10 mouse cellular contexts compared by ENCODE assay signal in genomic region chr13:39350668-39351067, GRCm38 (mm10).
A peak's percentile ranks its signal among the peaks of the same experiment; 100 is the strongest.
DNase-seq lines count a peak whose midpoint lies in the region; ATAC-seq and TF ChIP-seq lines count a peak whose summit lies in the region.
"Had no signal": no experiment of that assay in that cellular context is flagged by ENCODE, and none has a peak within 500 bp of the region (broad histone marks: within the 10 kb centered on the region; RNA-seq: fewer than 3 reads in every experiment).

No protein-coding gene starts in this region.

- no peak overlapping the region for H3K4me3 ChIP-seq in forebrain, postnatal 0 days (ENCODE audit: low read depth, low read length)
- H3K4me3 ChIP-seq: midbrain, embryonic 12.5 days had no signal

- peak; percentile 12 to 19 for DNase-seq in left cerebral cortex, adult 18-20 months (ENCODE audit: low spot score in 2 of 2)
- no peak for DNase-seq in left cerebral cortex, adult 11 months (ENCODE audit: low spot score)
- DNase-seq in forebrain, postnatal 0 days = peak; percentile 74
- peak; percentile 13 to 16 for DNase-seq in layer of hippocampus, postnatal 25 days (ENCODE audit: extremely low spot score in 1 of 2, low spot score in 1 of 2)
- peak; percentile 31 for DNase-seq in right cerebral cortex, postnatal 4 days
- no peak for DNase-seq in heart, postnatal 14 days
- DNase-seq in gastrocnemius, postnatal 4 days (ENCODE audit: low spot score in 2 of 2) = no peak
- DNase-seq: kidney, adult 8-10 months had no signal

- WGBS in forebrain, postnatal 0 days = 50% methylated on average over 12 of the region's 12 CpGs

- ATAC-seq in forebrain, postnatal 0 days = peak; percentile 92

- H3K27ac ChIP-seq in forebrain, postnatal 0 days (ENCODE audit: low read depth, low read length) = no peak overlapping the region
- H3K27ac ChIP-seq: liver, embryonic 14.5 days; midbrain, embryonic 12.5 days had no signal

- no peaks in the 10 kb centered on the region for H3K4me1 ChIP-seq in forebrain, postnatal 0 days (ENCODE audit: insufficient read depth)
- H3K4me1 ChIP-seq: midbrain, embryonic 12.5 days had no signal

- no peak overlapping the region for H3K9ac ChIP-seq in forebrain, postnatal 0 days
- H3K9ac ChIP-seq: liver, embryonic 14.5 days; midbrain, embryonic 12.5 days had no signal

- intact Hi-C loops in heart, postnatal 14 days (cut with DNase I) = no loop called here

- H3K36me3 ChIP-seq in forebrain, postnatal 0 days (ENCODE audit: insufficient read depth) = no peaks in the 10 kb centered on the region
- H3K36me3 ChIP-seq: midbrain, embryonic 12.5 days had no signal

- H3K4me2 ChIP-seq in forebrain, postnatal 0 days (ENCODE audit: low read depth) = no peak overlapping the region
- H3K4me2 ChIP-seq: midbrain, embryonic 12.5 days had no signal

- no peaks in the 10 kb centered on the region for H3K9me3 ChIP-seq in forebrain, postnatal 0 days (ENCODE audit: low read length)
- H3K9me3 ChIP-seq: midbrain, embryonic 12.5 days had no signal

- no peaks in the 10 kb centered on the region for H3K27me3 ChIP-seq in forebrain, postnatal 0 days (ENCODE audit: insufficient read depth, low read length)
- H3K27me3 ChIP-seq: midbrain, embryonic 12.5 days had no signal

- TF ChIP-seq CTCF in forebrain, postnatal 0 days (IDR thresholded peaks at IDR 0.05; ENCODE audit: low read depth) = peak; percentile 45; the same call in 1 of the 2 replicates

Comparison
In these comparisons a context has a peak if more than half of its experiments do, and no peak if none do; other contexts are left out.
1. DNase-seq: peak in left cerebral cortex, adult 18-20 months (2 of 2), forebrain, postnatal 0 days (single experiment), layer of hippocampus, postnatal 25 days (2 of 2) and right cerebral cortex, postnatal 4 days (single experiment); none in left cerebral cortex, adult 11 months (single experiment), heart, postnatal 14 days (0 of 2) and gastrocnemius, postnatal 4 days (0 of 2).